Mouse (Mus musculus): ENCODE results near the gene Gm10256. TPM values are rescaled to one million over a fixed set of nuclear protein-coding genes. Genes with fewer than 3 reads are reported as not detected.
"Not testable (repeated sequence)": the region's sequence is repeated elsewhere in the genome, so short reads cannot be mapped to it uniquely, and the experiment has no call there.

The Gm10256 gene
- polyA plus RNA-seq (2015; fragmentation: Nextera tagmentation; extraction: Ambion mirVana), result not detected in 2 replicates

DNA sequence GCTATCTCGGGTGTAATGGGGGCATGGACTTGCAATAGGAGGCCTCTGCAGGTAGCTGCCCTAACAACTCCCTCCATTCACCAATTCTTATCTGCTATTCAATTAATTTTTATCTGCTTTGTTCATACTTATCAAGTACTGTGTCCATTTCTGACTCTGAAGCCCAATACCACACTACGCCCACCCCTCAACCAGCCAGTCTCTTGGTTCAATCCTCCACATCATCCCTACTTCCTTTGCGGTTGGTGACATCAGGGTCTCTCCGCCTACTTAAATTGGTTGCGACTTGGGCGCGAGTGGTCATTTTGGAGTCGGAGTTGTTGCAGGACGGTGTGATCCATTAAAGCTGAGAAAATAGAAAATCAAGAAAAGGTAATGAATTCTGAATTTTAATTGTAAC lies at the start of gene Gm10256, which contains the start of gene Rbmy:
Gene Gm10256 (plus strand): TSS at position 320 of the 400 bp plus-strand sequence.
Gene Rbmy (plus strand): TSS at position 301 of the 400 bp plus-strand sequence.
- ATAC-seq; H3K4me1 ChIP-seq (ENCODE audit: control insufficient read depth, insufficient read depth, low read depth, low read length); H3K4me2 ChIP-seq (ENCODE audit: low read length); H3K27me3 ChIP-seq (replicated peaks; ENCODE audit: control insufficient read depth, insufficient read depth, low read length); H3K4me3 ChIP-seq (ENCODE audit: low read length); H3K27ac ChIP-seq (ENCODE audit: low read depth, low read length); H3K9me3 ChIP-seq (ENCODE audit: control insufficient read depth, low read length); H3K9ac ChIP-seq (ENCODE audit: low read depth, low read length); H3K36me3 ChIP-seq (ENCODE audit: control insufficient read depth, insufficient read depth, low read length): not testable (repeated sequence)
- WGBS, result no CpG with 5 or more reads among the region's 9 CpGs

- not testable (repeated sequence) for H3K4me1 ChIP-seq (ENCODE audit: control insufficient read depth, insufficient read depth, low read depth, low read length); H3K36me3 ChIP-seq (ENCODE audit: control insufficient read depth, insufficient read depth, low read length); H3K4me3 ChIP-seq (ENCODE audit: low read length); H3K9me3 ChIP-seq (ENCODE audit: control insufficient read depth, low read length); H3K27me3 ChIP-seq (replicated peaks; ENCODE audit: control insufficient read depth, insufficient read depth, low read length); H3K9ac ChIP-seq (ENCODE audit: low read depth, low read length); H3K27ac ChIP-seq (ENCODE audit: low read depth, low read length); H3K4me2 ChIP-seq (ENCODE audit: low read length); ATAC-seq
- WGBS, result no CpG with 5 or more reads among the region's 8 CpGs
These were observed 34.4 kb upstream of the Gm10256 start, which contains the start of gene Gm4064 for GRCm38 (mm10) chrY:2796105-2796504. TSS of gene Gm4064 (minus strand) at chrY:2796205.

DNA sequence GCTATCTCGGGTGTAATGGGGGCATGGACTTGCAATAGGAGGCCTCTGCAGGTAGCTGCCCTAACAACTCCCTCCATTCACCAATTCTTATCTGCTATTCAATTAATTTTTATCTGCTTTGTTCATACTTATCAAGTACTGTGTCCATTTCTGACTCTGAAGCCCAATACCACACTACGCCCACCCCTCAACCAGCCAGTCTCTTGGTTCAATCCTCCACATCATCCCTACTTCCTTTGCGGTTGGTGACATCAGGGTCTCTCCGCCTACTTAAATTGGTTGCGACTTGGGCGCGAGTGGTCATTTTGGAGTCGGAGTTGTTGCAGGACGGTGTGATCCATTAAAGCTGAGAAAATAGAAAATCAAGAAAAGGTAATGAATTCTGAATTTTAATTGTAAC lies 70.2 kb downstream of the Gm10256 start, which contains the start of gene Gm10352:
Gene Gm10352 (plus strand): TSS at position 301 of the 400 bp plus-strand sequence.
- not testable (repeated sequence) for H3K4me2 ChIP-seq (ENCODE audit: low read length); H3K27ac ChIP-seq (ENCODE audit: low read depth, low read length); H3K9me3 ChIP-seq (ENCODE audit: control insufficient read depth, low read length); H3K4me3 ChIP-seq (ENCODE audit: low read length); H3K27me3 ChIP-seq (replicated peaks; ENCODE audit: control insufficient read depth, insufficient read depth, low read length); H3K9ac ChIP-seq (ENCODE audit: low read depth, low read length); ATAC-seq; H3K4me1 ChIP-seq (ENCODE audit: control insufficient read depth, insufficient read depth, low read depth, low read length); H3K36me3 ChIP-seq (ENCODE audit: control insufficient read depth, insufficient read depth, low read length)
- WGBS, result no CpG with 5 or more reads among the region's 9 CpGs

Other genes with a start within 250 kb of the Gm10256 start
- not detected in 2 replicates for gene H2al2c, start 231.6 kb upstream of the Gm10256 start, polyA plus RNA-seq (2015; fragmentation: Nextera tagmentation; extraction: Ambion mirVana)
- not detected in 2 replicates for gene Sry, start 167.0 kb upstream of the Gm10256 start, polyA plus RNA-seq (2015; fragmentation: Nextera tagmentation; extraction: Ambion mirVana)
- gene H2al2b, start 110.0 kb upstream of the Gm10256 start, polyA plus RNA-seq (2015; fragmentation: Nextera tagmentation; extraction: Ambion mirVana), result not detected in 2 replicates
- not detected in 2 replicates for gene Gm4064, start 34.5 kb upstream of the Gm10256 start, polyA plus RNA-seq (2015; fragmentation: Nextera tagmentation; extraction: Ambion mirVana)
- gene Rbmy, start within 50 bp of the Gm10256 start, polyA plus RNA-seq (2015; fragmentation: Nextera tagmentation; extraction: Ambion mirVana), result not detected in 2 replicates
- 0.20 TPM in 1 of 2 replicates, not detected in the other for gene Gm10352, start 70.3 kb downstream of the Gm10256 start, polyA plus RNA-seq (2015; fragmentation: Nextera tagmentation; extraction: Ambion mirVana)
- gene Gm29289, start 101.9 kb downstream of the Gm10256 start, polyA plus RNA-seq (2015; fragmentation: Nextera tagmentation; extraction: Ambion mirVana), result not detected in 2 replicates

Measured in hindbrain, embryonic 16.5 days (tissue).